Mouse (Mus musculus) macrophage (primary cell): ENCODE data around the gene Oaz2. TPM values are rescaled to one million over a fixed set of nuclear protein-coding genes. Genes with fewer than 3 reads are reported as not detected.
"Not testable (repeated sequence)": the region's sequence is repeated elsewhere in the genome, so short reads cannot be mapped to it uniquely, and the experiment has no call there.

Source experiments
- H3K27ac ChIP-seq: fragments of 350-480 bp; formaldehyde crosslinking; 2 replicates; pipeline ENCODE4 v1.9.0; 2021
- H3K36me3 ChIP-seq: fragments of 350-480 bp; formaldehyde crosslinking; 2 replicates; pipeline ENCODE4 v1.9.0; 2021; ENCODE audit errors: inconsistent target
- H3K4me3 ChIP-seq: fragments of 350-480 bp; formaldehyde crosslinking; 2 replicates; pipeline ENCODE4 v1.9.0; 2021; ENCODE audit errors: inconsistent target
- H3K79me2 ChIP-seq: fragments of 350-480 bp; formaldehyde crosslinking; 2 replicates; pipeline ENCODE4 v1.9.0; 2021; ENCODE audit errors: inconsistent target
- WGBS: methylation state at CpG from one replicate; pipeline ENCODE4 v1.1.7; 2026; ENCODE audit warnings: inconsistent platforms; ENCODE audit not compliant: missing documents; 5-methylcytosine and 5-hydroxymethylcytosine counted together
- polyA plus RNA-seq: library from polyadenylated mRNA; stranded (reverse); fragments of 250-400 nt; gene quantifications from 3 replicates; pipeline ENCODE4 v1.2.4, GENCODE M21; 2018; ENCODE audit warnings: inconsistent platforms

The Oaz2 gene
- polyA plus RNA-seq, 1 experiment from 2014 or later: 24.0 TPM

DNA sequence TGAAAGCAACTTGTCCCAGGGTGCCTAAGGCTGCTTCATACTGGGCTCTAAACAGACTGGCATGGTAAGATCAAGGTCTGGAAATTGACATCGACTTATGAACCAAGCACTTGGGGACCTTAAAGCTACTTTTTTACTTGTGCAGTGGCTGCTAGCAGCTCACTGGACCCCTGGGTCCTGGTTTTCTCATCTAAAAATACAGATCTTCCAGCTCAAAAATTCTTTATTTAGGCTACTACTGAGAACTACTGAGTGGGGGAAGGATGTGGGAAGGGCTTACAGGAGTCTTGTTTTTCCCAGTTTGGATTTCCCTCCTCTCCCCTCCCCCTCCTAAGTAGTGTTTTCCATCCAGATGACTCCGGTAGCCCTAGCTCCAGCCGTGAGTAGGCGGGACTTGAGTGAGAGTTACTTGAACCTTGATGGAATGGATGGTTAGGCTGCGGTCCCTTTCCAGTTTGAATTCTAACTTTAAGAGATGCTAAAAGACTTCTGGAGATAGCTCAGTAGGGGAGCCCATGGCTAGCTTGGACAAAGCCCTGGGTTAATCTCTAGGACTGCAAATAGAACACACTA, 26.9 kb upstream of the Oaz2 start:
- Histone ChIP-seq H3K4me3 (no peak overlapping the region), H3K36me3 (no peaks in the 10 kb centered on the region), H3K79me2 (no peaks in the 10 kb centered on the region), H3K27ac (no peak overlapping the region)
- 77% methylated on average over 5 of the region's 5 CpGs for WGBS

- Histone ChIP-seq H3K79me2 (no peaks in the 10 kb centered on the region), H3K4me3 (no peak overlapping the region), H3K27ac (no peak overlapping the region), H3K36me3 (no peaks in the 10 kb centered on the region)
- 66% methylated on average over 12 of the region's 12 CpGs for WGBS
Measured at GRCm38 (mm10) chr9:65641446-65642052, 26.3 kb upstream of the Oaz2 start.

- H3K79me2 ChIP-seq: no peaks in the 10 kb centered on the region
- H3K36me3 ChIP-seq: no peaks in the 10 kb centered on the region
Measured at GRCm38 (mm10) chr9:65642546-65642945, 25.3 kb upstream of the Oaz2 start.

GRCm38 (mm10) chr9:65644960-65645359, 22.8 kb upstream of the Oaz2 start:
- Histone ChIP-seq H3K27ac (no peak overlapping the region), H3K79me2 (no peaks in the 10 kb centered on the region), H3K36me3 (no peaks in the 10 kb centered on the region), H3K4me3 (no peak overlapping the region)
- WGBS: 89% methylated on average over 4 of the region's 4 CpGs

More at GRCm38 (mm10) chr9:65642546-65642945, 25.3 kb upstream of the Oaz2 start:
- H3K27ac ChIP-seq: no peak overlapping the region
- H3K4me3 ChIP-seq: no peak overlapping the region

DNA sequence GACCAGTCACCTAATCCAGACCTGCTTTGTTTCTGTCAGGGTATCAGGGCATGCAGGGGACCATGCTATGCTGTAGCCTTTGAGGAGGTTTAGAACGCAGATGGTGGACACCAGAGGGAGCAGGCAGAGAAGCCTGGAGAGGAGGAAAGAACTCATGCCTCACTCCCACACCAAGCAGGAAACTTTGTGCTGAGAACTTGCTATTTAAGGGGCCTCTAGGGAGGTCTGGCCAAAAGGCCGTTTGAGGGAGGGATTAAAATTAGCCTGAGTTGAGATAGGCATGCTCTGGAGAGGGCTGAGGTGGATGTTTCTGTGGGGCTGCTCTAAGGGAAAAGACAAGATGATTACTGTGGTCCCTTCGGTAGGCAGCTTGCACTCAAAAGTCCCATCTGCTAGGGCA, 21.8 kb upstream of the Oaz2 start:
- no peaks in the 10 kb centered on the region for H3K79me2 ChIP-seq
- no peak overlapping the region for H3K27ac ChIP-seq
- 77% methylated on average over 3 of the region's 3 CpGs for WGBS
- no peaks in the 10 kb centered on the region for H3K36me3 ChIP-seq
- no peak overlapping the region for H3K4me3 ChIP-seq

DNA sequence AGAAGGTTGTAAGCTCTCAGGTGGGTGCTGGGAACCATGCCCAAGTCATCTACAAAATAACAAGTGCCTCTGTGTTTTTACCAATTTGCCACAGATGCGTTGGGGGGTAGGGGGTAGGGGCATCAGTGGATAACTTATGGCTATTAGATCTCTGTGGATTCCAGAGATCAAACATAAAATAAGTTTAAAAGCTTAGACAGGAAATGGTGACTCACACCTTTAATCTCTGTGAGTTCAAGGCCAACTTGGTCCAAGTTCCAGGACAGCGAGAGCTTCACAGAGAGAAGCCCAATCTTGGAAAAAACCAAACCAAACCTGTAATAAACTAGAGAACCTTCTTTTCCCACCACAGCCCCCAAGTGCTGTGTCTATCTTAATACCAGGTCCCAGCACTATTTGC, 21.0 kb upstream of the Oaz2 start:
- no peak overlapping the region for H3K4me3 ChIP-seq
- no peak overlapping the region for H3K27ac ChIP-seq
- H3K79me2 ChIP-seq: no peaks in the 10 kb centered on the region
- H3K36me3 ChIP-seq: no peaks in the 10 kb centered on the region
- 95% methylated on average over 2 of the region's 2 CpGs for WGBS

- Histone ChIP-seq H3K27ac (no peak overlapping the region), H3K36me3 (no peaks in the 10 kb centered on the region), H3K79me2 (no peaks in the 10 kb centered on the region), H3K4me3 (no peak overlapping the region)
- WGBS: 91% methylated on average over 13 of the region's 13 CpGs
Measured at GRCm38 (mm10) chr9:65648730-65649129, 19.1 kb upstream of the Oaz2 start.

DNA sequence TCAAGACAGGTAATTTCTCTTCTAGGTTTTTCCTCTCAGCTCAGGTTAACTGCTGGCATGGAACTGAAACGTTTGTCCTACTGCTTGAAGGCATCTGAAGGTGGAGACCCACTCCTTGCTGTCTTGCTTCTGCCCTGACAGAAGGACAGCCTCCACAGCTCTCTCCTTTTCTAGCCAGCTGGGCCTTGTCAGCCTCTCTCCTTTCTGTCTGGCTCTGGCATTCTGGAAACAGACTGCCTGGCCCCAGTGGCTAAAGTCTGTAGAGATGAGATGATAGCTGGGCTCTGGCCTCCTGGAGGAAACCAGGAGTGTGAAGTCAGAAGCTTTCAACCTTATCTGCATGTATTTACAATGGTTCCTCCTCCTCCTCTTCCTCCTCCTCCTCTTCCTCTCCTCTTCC, 17.8 kb upstream of the Oaz2 start:
- Histone ChIP-seq H3K36me3 (no peaks in the 10 kb centered on the region), H3K4me3 (no peak overlapping the region)

GRCm38 (mm10) chr9:65651957-65652356, 15.8 kb upstream of the Oaz2 start:
- 100% methylated on average over 1 of the region's 1 CpGs for WGBS
- not testable (repeated sequence) for H3K36me3 ChIP-seq, H3K4me3 ChIP-seq, H3K79me2 ChIP-seq, H3K27ac ChIP-seq

More for the DNA sequence above, 17.8 kb upstream of the Oaz2 start:
- Histone ChIP-seq H3K79me2 (no peaks in the 10 kb centered on the region), H3K27ac (no peak overlapping the region)
- 70% methylated on average over 1 of the region's 1 CpGs for WGBS

DNA sequence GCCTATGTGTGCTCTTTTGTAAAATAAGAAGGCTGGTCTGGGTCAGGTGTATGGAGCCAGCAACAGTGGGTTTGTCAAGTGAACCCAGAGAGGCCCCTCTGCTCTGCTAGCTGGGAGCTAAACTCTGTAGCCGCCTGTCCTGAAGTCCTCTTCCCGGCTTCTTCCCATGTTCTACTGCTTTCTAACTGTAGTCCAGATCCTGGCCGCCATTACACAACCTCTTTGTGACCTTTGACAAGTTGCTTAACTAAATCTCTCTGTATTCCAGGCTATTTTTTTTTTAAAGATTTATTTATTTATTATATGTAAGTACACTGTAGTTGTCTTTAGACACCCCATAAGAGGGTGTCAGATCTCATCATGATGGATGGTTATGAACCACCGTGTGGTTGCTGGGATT, 14.1 kb upstream of the Oaz2 start:
- Histone ChIP-seq H3K27ac (no peak overlapping the region), H3K4me3 (no peak overlapping the region), H3K79me2 (no peaks in the 10 kb centered on the region), H3K36me3 (no peaks in the 10 kb centered on the region)
- 94% methylated on average over 4 of the region's 4 CpGs for WGBS

GRCm38 (mm10) chr9:65654700-65655237, 13.0 kb upstream of the Oaz2 start:
- Histone ChIP-seq H3K79me2 (no peaks in the 10 kb centered on the region), H3K27ac (no peak overlapping the region), H3K4me3 (no peak overlapping the region), H3K36me3 (no peaks in the 10 kb centered on the region)
- 80% methylated on average over 3 of the region's 3 CpGs for WGBS

GRCm38 (mm10) chr9:65655540-65655939, 12.3 kb upstream of the Oaz2 start:
- no peak overlapping the region for H3K27ac ChIP-seq
- WGBS: 18% methylated on average over 8 of the region's 8 CpGs
- no peak overlapping the region for H3K4me3 ChIP-seq
- H3K36me3 ChIP-seq: no peaks in the 10 kb centered on the region
- H3K79me2 ChIP-seq: no peaks in the 10 kb centered on the region

DNA sequence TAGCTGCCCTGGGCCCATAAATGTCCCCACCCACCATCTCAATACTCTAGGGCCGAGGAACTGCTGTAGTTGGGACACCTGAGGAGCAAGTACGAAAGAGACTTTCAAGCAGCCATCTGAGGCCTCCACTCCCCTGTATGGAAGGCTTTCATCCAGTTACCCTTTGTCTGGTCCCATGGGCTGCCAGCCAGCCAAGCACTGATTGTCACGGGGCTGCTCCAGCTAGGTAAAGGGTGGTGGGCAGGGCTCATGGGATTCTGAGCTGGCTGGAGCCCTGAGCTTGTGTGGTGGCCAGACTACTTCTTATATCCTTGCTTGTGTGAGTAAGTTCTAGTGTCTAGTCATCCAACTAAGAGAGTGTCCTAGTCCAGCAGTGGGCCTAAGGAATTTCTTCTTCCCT, 10.6 kb upstream of the Oaz2 start:
- H3K36me3 ChIP-seq: no peaks in the 10 kb centered on the region
- no peak overlapping the region for H3K27ac ChIP-seq
- no peak overlapping the region for H3K4me3 ChIP-seq
- H3K79me2 ChIP-seq: no peaks in the 10 kb centered on the region
- WGBS: 96% methylated on average over 3 of the region's 3 CpGs

GRCm38 (mm10) chr9:65661029-65661428, 6.8 kb upstream of the Oaz2 start:
- Histone ChIP-seq H3K4me3 (no peak overlapping the region), H3K79me2 (no peaks in the 10 kb centered on the region), H3K36me3 (no peaks in the 10 kb centered on the region), H3K27ac (no peak overlapping the region)
- WGBS: 80% methylated on average over 5 of the region's 5 CpGs

- no peak overlapping the region for H3K4me3 ChIP-seq
- H3K27ac ChIP-seq: no peak overlapping the region
- no peaks in the 10 kb centered on the region for H3K79me2 ChIP-seq
- 91% methylated on average over 1 of the region's 1 CpGs for WGBS
- H3K36me3 ChIP-seq: no peaks in the 10 kb centered on the region
Measured at GRCm38 (mm10) chr9:65661493-65661892, 6.3 kb upstream of the Oaz2 start.

DNA sequence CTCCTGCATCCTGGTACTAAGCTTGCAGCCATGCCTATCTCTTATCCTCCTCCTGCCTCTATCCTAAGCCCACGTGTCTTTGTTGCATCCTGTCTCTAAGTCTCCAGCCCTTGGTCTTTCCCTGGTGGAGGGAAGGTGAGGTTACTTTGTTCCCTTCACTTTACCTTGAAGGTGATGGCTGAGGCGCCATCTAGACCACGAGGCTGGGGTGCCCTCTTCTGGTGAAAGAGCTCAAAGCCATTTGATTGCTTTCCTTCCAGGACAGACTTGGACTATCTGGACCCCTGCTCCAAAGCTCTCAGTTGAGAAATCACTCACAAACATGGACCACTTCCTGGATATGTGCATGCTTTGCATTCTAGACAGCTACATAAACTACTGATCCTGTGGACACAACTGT, 3.6 kb upstream of the Oaz2 start:
- Histone ChIP-seq H3K79me2 (no peaks in the 10 kb centered on the region), H3K4me3 (no peak overlapping the region), H3K36me3 (no peaks in the 10 kb centered on the region), H3K27ac (no peak overlapping the region)
- 0% methylated on average over 3 of the region's 3 CpGs for WGBS
